Mouse (Mus musculus): ENCODE results near the gene Upk1a.

- TF ChIP-seq CTCF (IDR thresholded peaks at IDR 0.05) = no peak
- no peak for TF ChIP-seq POLR2A (IDR thresholded peaks at IDR 0.05; ENCODE audit: insufficient read depth, low read depth, low read length)
- TF ChIP-seq EP300 (IDR thresholded peaks at IDR 0.05; ENCODE audit: insufficient read depth, low read depth, low read length) = no peak
These were observed 26.1 kb downstream of the Upk1a start for GRCm38 (mm10) chr7:30586455-30587020.

Measured in heart, adult 2 months (tissue).